Mouse (Mus musculus): Measurements from ENCODE around the gene Ltn1.

Gene Ltn1

DNA sequence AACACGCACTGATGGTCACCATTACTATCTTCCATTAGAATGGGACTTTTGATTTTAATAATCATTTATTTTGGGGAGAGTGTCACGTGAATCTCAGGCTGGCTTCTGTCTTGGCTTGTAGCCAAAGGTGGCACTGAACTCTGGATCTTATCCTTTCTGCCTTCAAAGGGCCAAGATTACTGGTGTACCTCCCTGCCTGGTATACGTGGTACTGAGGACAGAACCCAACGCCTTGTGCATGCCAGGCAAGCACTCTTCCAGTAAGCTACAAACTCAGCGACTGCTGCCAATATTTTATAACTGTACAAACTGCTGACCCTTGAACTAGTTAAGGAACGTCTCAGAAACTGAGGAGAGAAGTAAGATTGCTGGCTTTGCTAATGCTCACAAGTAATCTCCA lies 2.5 kb upstream of the Ltn1 start:
- ChIA-PET POLR2A (interaction anchor here in 3 of 4 experiments (0.6 to 3.1 kb wide), 8 partner anchors 9 to 265 kb away, joined by 3 to 12 read pairs (median 4); partner anchors contain the start of gene Bach1 (in 1 of the 3)), CTCF (interaction anchor here in 1 of 4 experiments (1.4 kb wide), 1 partner anchor 28 kb away, joined by 3 read pairs; no protein-coding TSS in a partner anchor)

DNA sequence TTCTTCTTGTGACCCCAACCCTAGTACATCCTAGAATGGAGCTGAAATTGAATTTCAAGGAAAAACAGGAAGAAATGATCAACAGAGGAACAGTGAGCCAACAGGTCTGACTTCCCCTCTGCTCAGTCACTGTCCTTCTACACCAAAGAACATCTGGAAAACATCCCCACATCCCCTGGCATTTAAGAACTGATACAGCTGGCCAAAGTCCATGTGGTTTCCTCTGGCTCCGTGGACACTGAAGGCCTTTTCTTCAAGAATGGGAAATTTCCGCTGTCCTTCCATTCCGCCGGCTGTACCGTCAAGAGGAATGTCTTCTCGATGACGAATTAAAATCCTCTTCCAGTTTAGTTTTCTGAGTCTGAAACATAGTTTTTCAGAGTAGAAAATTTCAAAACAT lies 1.9 kb upstream of the Ltn1 start:
- POLR2A ChIA-PET = interaction anchor here in 2 of 4 experiments (1.1 to 3.1 kb wide), 8 partner anchors 9 to 266 kb away, joined by 3 to 14 read pairs (median 4); partner anchors contain the start of gene Usp16 (in 1 of the 2)
- CTCF ChIA-PET = no interaction called here

DNA sequence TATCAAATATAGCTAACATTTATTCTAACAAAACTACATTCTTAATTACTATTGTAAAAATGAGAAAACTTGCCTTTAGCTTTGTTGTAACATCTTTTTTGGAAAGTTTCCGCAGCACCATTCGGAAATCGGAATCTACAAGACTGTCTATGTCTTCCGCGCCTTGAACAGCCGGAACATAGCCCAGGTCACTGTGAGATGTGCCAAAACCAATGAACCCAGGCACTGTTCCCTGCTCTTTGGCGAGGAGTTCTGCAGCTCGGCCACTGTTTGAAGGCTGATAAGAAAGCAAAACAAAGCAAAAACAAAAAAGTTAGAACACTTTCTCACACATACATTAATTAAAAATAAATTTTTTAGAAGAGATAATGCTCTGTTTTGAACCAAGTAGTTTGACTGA lies 4.9 kb downstream of the Ltn1 start:
- ChIA-PET POLR2A (interaction anchor here in 2 of 4 experiments (0.6 to 1.1 kb wide), 2 partner anchors 12 to 274 kb away, joined by 3 read pairs; no protein-coding TSS in a partner anchor), CTCF (interaction anchor here in 1 of 4 experiments (0.7 to 1.1 kb wide), 2 partner anchors 22 to 74 kb away, joined by 4 to 5 read pairs; no protein-coding TSS in a partner anchor)

DNA sequence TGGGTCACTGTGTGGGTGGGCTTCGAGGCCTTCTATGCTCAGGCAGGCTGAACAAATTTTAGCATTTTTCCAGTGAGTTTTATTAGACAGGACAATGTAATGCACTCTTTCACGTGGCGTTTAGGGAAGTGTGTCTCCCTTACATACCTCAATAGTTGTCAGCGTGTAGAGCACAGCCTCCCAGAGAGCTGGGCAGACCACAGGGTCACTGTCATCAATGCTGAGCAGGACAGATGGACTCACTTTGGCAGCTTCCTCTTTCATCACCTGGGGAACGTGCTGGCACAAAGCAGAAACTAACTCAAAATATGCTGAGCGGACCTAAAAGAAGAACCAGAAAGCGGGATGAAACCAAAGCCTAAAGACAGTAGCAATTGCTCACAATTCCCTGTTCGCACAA lies 11.8 kb downstream of the Ltn1 start:
- POLR2A ChIA-PET = interaction anchor here in 2 of 4 experiments (1.1 to 1.4 kb wide), 2 partner anchors 13 to 19 kb away, joined by 3 to 8 read pairs; partner anchors contain the start of genes Ltn1 (in 1 of the 2) and Rwdd2b (in 1 of the 2)

DNA sequence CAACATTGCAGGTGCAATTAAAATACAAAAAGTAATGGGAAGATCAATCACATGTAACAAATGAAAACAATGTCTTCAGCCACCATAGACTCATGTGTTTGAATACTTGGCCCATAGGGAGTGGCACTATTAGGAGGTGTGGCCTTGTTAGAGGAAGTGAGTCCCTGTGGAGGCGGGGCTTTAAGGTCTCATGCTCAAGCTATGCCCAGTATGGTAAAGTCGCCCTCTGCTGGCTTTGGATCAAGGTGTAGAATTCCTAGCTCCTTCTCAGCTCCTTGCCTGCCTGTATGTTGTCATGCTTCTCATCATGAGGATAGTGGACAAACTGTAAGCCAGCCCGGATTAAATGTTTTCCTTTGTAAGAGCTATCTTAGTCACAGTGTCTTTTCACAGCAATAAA lies 27.4 kb downstream of the Ltn1 start:
- CTCF ChIA-PET = interaction anchor here (0.5 to 2.9 kb wide), 16 partner anchors 9 to 155 kb away, joined by 3 to 20 read pairs (median 4); partner anchors contain the start of genes N6amt1 (in 1 of the 4) and Rwdd2b (in 1 of the 4)
- POLR2A ChIA-PET = interaction anchor here (0.6 to 3.0 kb wide), 15 partner anchors 10 to 294 kb away, joined by 3 to 19 read pairs (median 3); partner anchors contain the start of genes Bach1 (in 1 of the 4), Cct8 (in 1 of the 4) and Rwdd2b (in 1 of the 4)

More for the DNA sequence above, 11.8 kb downstream of the Ltn1 start:
- CTCF ChIA-PET = no interaction called here

DNA sequence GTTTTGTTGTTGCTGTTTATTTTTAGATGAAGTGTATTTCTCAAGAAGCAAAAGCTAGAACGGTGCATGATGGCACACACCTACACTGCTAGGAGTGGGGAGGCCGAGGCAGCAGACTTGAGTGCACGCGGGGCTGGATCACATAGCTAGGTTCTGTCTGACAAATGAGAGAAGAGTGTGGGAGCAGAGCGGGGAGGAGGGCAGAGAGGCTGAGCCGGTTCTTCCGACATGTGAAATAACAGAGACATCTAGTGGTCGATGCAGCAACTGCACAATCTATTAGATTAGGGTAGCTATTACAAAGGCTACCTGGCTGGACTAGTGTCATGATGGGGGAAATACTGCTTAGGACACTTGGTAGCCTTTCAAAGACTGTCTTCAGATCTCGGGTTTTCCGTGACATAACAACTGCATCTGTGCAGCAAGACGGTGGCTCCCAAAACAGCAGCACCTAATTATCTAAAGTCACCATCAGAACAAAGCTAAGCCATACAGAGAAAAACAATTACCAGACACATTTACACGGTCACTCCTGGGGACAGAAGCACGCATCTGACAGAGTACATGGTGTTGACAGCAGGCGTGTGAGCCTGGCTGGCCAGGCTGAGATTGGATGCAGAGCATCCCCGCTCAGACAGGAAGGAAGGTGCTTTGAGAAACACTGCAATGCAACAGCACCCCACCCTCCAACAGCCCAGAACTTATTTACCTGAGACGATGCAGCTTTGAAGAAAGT lies 38.4 kb downstream of the Ltn1 start:
- ChIA-PET POLR2A (interaction anchor here in 2 of 4 experiments (0.7 to 3.9 kb wide), 15 partner anchors 10 to 306 kb away, joined by 3 to 19 read pairs (median 4); partner anchors contain the start of gene N6amt1 (in 2 of the 2)), CTCF (interaction anchor here (0.6 to 3.4 kb wide), 27 partner anchors 8 to 1591 kb away, joined by 3 to 20 read pairs (median 4); partner anchors contain the start of genes N6amt1 (in 3 of the 4), Rwdd2b (in 2 of the 4), Adamts1 (in 1 of the 4) and Bach1 (in 1 of the 4))

DNA sequence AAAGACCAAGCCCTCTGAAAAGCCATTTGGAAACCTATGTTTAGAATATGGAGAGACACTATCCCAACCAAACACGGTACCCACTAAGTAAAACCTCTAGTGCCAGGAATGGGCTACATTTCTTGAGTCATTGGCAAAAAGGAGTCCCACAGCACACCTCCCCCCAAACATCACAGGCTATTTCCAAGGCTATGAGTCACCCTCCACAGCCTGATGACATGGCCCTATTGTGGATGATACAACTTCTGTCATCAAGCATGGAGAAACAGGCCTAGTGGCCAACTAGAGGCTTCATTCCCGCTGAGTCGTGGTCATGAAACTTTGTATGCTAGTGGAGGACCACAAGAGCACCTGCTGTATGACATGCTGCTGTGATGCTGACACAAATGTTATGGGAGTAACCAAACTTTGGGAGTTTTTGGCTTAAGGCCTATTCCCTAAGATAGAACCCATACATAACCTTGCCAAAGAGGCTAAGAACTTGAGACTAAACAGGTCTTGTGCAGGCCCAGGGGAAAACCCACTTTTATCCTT lies 44.9 kb downstream of the Ltn1 start:
- POLR2A ChIA-PET = interaction anchor here in 1 of 4 experiments (1.0 kb wide), 1 partner anchor 17 kb away, joined by 3 read pairs; no protein-coding TSS in a partner anchor
- CTCF ChIA-PET = no interaction called here

DNA sequence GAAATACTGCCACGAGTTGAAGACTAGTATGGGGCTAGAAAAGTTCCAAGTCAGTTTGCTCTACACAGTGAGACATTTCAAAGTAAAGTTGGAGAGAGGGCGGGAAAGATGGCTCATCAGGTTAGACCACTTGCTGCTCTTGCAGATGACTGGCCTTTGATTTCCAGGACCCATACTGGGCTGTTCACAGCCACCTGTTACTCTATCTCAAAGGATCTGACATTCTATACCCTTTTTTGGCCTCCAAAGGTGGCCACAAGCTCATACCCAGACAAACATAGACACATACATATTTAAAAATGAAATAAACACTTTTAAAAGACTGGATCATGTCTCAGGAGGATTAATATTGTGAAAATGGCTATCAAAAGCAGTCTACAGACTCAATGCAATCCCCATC lies 48.0 kb downstream of the Ltn1 start:
- ChIA-PET POLR2A (interaction anchor here in 1 of 4 experiments (1.3 to 1.4 kb wide), 2 partner anchors 30 to 53 kb away, joined by 3 to 4 read pairs; partner anchors contain the start of gene N6amt1), CTCF (interaction anchor here in 2 of 4 experiments (1.5 to 1.9 kb wide), 2 partner anchors 9 kb away, joined by 5 to 6 read pairs; no protein-coding TSS in a partner anchor)

DNA sequence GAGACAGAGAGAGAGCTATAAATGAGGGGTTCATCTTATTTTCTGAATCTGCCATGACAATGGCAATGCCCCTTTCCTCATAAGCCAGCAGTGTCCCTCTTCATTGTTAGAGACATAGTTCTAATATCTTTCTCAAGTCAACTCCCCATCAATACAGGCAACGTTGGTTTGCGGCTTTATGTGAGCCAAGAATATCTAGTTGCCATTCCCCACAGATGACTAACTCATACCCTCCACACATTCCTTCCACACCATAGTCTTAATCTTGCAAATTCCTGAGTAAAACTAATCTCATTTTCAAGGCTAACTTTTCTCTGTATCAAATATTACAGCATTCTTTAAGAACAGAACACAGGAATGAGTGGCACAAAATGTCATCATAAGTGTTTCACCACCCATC lies 49.4 kb downstream of the Ltn1 start:
- CTCF ChIA-PET = interaction anchor here in 1 of 4 experiments (1.7 kb wide), 1 partner anchor 11 kb away, joined by 3 read pairs; no protein-coding TSS in a partner anchor
- POLR2A ChIA-PET = interaction anchor here in 2 of 4 experiments (1.0 to 1.4 kb wide), 3 partner anchors 19 to 29 kb away, joined by 3 read pairs; partner anchors contain the start of gene N6amt1 (in 1 of the 2)

DNA sequence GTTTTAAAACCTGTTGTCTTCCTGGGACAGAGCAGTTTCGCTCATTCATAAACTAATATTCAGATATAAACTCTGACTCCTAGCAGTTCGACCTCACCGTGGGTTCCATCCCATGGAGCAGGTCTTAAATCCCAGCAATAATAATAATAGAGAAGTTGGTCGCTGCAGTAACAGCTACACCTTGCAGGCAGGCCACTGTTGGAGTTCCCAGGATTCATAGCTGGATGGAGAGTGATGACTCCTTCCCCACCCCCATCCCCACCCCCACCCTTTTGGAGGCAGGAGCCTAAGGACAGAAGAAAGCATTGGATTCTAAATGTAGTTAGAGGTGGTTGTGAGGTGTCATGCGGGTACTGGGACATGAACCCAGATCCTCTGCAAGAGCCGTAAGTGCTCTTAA lies 66.0 kb downstream of the Ltn1 start:
- ChIA-PET POLR2A (interaction anchor here in 2 of 4 experiments (0.8 to 5.4 kb wide), 2 partner anchors 12 kb away, joined by 3 to 37 read pairs; partner anchors contain the start of gene N6amt1 (in 2 of the 2)), CTCF (no interaction called here)

DNA sequence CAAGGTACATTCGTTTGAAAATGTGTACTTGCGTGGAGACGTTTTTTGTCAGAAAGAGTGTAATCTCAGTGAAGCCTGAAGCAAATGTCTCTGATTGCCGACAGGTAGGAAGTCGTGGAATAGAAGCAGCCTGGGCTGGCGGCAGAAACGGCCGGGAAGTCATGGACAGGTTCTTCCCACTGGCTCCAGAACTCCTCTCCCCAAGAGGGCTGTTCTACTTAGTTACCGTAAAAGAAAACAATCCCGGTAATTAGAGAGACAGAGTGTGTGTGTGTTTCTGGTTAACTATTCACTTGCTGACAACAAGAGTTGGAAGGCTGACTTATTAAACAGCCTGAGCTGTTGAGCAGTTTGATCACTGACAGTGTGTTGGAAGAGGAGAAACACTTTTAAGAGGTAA lies 66.4 kb downstream of the Ltn1 start:
- POLR2A ChIA-PET = interaction anchor here in 2 of 4 experiments (0.9 to 5.4 kb wide), 3 partner anchors 12 to 15 kb away, joined by 5 to 37 read pairs (median 6); partner anchors contain the start of gene N6amt1 (in 2 of the 2)

DNA sequence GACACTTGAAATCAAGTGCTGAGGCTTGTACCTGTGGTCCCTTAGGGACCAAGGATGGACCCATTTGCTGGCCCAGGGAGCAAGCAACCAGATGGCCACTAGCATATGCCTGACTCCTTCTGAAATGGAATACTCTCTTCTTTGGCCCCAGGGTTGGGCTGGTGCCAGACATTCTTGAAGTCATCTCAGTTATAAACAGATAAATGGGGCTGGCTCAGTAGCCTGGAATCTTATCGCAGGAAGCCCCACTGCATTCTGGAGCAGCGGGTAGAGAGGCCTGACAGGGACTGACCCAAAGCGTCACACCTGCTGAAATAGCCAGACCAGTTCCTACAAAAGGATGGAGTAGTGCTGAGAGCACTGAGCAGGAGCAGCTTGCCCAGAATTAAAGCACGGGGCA lies 68.2 kb downstream of the Ltn1 start:
- POLR2A ChIA-PET = interaction anchor here in 3 of 4 experiments (0.8 to 5.4 kb wide), 7 partner anchors 10 to 59 kb away, joined by 3 to 37 read pairs (median 4); partner anchors contain the start of gene N6amt1 (in 3 of the 3)
- CTCF ChIA-PET = interaction anchor here in 1 of 4 experiments (0.6 to 1.0 kb wide), 3 partner anchors 30 to 996 kb away, joined by 4 to 9 read pairs (median 5); no protein-coding TSS in a partner anchor

More for the DNA sequence above, 66.4 kb downstream of the Ltn1 start:
- CTCF ChIA-PET = no interaction called here

DNA sequence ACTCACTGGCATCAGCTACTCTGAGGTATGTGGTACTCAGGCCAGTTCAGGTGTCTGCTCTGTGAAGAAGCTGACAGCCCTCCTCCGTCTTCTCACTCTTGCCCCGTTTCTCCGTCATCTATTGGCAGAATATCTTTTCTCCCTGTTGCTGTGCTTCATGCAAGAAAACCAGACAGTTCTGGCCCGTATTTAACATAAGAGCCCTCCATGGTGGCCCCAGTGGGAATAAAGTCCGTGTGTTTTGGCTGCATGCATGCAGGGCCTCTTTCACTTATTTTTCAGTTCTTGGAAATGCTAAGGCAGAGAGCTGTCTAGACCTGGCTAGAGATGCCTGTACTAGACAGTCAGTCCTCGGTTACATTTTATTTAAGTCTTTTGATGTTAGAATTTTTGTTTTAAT lies 72.3 kb downstream of the Ltn1 start:
- ChIA-PET POLR2A (interaction anchor here in 1 of 4 experiments (1.3 kb wide), 1 partner anchor 9 kb away, joined by 8 read pairs; no protein-coding TSS in a partner anchor), CTCF (interaction anchor here in 1 of 4 experiments (1.0 kb wide), 1 partner anchor 45 kb away, joined by 3 read pairs; no protein-coding TSS in a partner anchor)

DNA sequence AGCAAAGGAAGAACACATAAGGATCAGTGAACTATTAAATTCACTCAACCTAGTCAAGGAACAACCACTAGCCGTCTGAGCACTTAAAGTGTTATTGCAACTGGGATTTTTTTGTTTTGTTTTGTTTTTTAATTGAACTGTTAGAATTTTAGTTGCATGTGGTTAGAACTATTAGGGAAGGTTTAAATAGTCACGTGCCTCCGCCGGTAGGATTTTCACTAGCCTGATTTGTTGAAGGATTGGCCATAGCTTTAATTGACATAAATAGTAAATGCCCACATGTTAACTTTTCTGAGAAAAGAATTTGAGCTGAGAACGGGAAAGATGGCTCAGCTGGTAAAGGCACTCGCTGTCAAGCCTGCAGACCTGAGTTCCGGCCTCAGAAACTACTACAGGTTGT lies 77.7 kb downstream of the Ltn1 start:
- ChIA-PET POLR2A (interaction anchor here (1.0 to 4.0 kb wide), 23 partner anchors 8 to 344 kb away, joined by 3 to 37 read pairs (median 5); partner anchors contain the start of genes Bach1 (in 2 of the 4) and Rwdd2b (in 2 of the 4)), CTCF (interaction anchor here in 3 of 4 experiments (1.2 to 2.8 kb wide), 2 partner anchors 39 to 51 kb away, joined by 4 to 11 read pairs (median 4); no protein-coding TSS in a partner anchor)

DNA sequence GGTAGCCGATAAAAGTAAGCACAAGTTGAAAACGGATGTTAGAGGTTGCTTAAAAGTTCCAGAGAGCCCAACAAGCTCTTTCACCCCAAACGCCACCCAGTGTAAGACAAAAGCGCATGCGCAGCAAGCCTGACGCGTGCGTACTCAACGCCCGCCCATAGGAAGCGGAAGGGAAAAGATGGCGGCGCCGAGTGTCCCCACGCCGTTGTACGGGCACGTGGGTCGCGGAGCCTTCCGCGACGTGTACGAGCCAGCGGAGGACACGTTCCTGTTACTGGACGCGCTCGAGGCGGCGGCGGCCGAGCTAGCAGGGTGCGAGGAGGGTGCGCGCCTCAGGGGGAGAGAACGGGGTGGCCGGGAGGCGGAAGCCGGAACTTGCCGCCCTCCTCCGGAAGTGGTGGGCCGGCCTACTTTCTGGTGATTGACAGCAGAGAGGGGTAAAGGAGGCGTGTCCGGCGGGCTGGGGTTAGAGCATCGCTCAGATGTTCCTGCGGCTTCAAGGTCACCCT lies 78.3 kb downstream of the Ltn1 start, which contains the start of gene N6amt1:
Gene N6amt1 (plus strand): TSS at position 111 of the 509 bp plus-strand sequence.
- ChIA-PET CTCF (interaction anchor here in 3 of 4 experiments (1.2 to 2.8 kb wide), 2 partner anchors 40 to 51 kb away, joined by 4 to 11 read pairs (median 4); no protein-coding TSS in a partner anchor), POLR2A (interaction anchor here (0.5 to 4.0 kb wide), 41 partner anchors 8 to 1551 kb away, joined by 3 to 37 read pairs (median 4); partner anchors contain the start of genes Rwdd2b (in 3 of the 4), Bach1 (in 2 of the 4) and Adamts1 (in 1 of the 4))

DNA sequence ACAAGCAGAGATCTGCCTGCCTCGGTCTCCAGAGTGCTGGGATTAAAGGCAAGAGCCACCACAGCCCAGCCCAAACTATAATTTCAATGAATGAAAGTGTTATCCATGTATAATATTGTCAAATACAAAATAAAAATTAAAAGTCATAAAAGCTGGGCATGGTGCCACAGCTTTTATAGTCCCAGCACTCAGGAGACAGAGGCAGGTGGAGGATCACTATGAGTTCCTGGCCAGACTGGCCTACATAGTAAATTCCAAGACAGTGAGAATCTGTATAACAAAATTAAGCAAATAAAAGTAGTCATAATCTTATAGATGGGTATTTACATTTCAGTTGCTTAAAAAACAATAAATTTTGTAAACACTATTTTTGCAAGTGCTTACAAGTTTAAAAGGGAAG lies 78.8 kb downstream of the Ltn1 start:
- CTCF ChIA-PET = interaction anchor here in 2 of 4 experiments (1.2 to 1.6 kb wide), 2 partner anchors 40 to 52 kb away, joined by 4 read pairs; no protein-coding TSS in a partner anchor
- POLR2A ChIA-PET = interaction anchor here (0.5 to 4.0 kb wide), 34 partner anchors 8 to 1550 kb away, joined by 3 to 37 read pairs (median 4); partner anchors contain the start of genes Rwdd2b (in 3 of the 4), Bach1 (in 2 of the 4) and Adamts1 (in 1 of the 4)

DNA sequence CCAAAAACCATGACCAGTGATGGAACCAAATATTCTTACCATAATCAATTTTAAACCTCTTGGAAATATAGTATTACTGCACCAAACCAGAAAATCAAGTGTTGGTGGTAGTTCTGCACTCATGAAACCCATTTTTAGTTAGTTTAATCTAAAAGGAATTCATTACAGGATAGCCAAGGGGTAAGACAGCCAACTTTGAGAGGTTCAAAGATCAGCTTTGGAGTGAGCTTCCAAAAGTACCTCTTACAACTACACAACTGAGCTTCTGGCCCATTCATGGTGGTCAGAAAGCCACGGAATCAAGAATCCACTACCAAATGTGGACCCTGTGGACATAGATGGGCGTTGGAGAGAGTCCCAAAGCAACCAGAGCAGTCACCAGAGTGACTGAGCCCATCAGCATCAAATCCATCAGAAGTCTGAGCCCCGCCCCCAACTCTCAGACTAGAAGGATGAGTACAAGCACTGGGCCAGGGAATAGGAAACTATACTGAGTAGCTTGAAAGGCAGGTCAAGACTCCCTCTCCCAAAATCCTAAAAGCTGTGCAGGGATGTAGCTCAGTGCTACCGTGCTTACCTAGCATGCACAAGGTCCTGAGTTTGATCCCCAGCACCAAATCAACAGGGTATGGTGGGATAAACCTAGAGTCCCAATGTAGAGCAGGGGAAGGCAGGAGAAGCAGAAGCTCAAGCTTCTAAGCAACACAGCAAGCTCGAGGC lies 80.9 kb downstream of the Ltn1 start:
- POLR2A ChIA-PET = interaction anchor here in 1 of 4 experiments (1.0 to 1.2 kb wide), 2 partner anchors 9 to 12 kb away, joined by 3 to 6 read pairs; no protein-coding TSS in a partner anchor

More for the DNA sequence above, 80.9 kb downstream of the Ltn1 start:
- CTCF ChIA-PET = interaction anchor here in 1 of 4 experiments (0.5 kb wide), 1 partner anchor 188 kb away, joined by 3 read pairs; no protein-coding TSS in a partner anchor

Data from embryonic stem cell, embryonic (primary cell).